Mouse (Mus musculus) ovary, postnatal 10 days (tissue): Measurements from ENCODE around the gene Nova1.

ENCODE experiments used
- DNase-seq: peaks from one replicate; pipeline ENCODE4 v3.0.0; 2022; ENCODE audit warnings: low spot score

Nova1 gene

DNA sequence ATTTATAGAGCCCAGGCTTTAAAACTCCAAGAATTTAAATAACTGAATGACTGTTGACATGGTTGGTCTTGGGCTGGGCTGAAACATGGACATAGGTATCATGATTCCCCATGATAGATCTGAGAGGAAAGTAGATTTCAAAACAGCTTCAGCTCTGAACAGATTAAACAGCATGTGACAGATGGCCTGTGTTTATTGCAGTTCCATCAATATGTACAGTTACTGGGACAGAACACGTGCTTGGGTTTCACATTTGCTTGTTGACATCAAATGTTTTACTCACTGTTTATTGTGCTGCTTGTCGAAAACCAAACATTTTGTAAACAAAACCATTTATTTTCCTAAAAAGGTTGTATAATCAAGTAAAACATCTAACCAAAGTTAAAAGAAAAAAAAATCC is 142.4 kb downstream of the Nova1 start:
- no peak for DNase-seq

DNA sequence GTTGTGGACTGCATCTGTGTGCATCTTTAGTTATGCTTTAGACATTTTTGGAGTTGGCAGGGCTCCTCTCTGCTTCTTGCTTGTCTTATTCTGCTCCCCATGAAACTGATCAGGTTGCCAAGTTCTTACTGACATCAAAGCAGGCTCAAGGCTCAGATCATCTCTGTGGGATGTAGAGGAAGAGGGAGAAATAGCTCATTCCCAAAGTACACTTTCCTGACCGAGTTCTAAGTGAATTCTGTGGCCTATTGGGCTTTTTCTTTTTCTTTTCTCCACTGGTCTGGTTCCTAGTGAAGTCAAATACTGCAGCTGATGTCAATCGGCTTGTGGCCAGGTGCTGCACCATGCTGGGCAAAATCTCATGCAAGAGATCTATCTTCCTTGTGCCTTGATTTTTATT is 152.0 kb downstream of the Nova1 start:
- no peak for DNase-seq

- no peak for DNase-seq
These were observed 172.6 kb downstream of the Nova1 start for GRCm38 (mm10) chr12:46646139-46646611.

- no peak for DNase-seq
These were observed 173.3 kb downstream of the Nova1 start for GRCm38 (mm10) chr12:46645365-46645962.
